Mouse (Mus musculus): Measurements from ENCODE around the gene H2afy.

DNA sequence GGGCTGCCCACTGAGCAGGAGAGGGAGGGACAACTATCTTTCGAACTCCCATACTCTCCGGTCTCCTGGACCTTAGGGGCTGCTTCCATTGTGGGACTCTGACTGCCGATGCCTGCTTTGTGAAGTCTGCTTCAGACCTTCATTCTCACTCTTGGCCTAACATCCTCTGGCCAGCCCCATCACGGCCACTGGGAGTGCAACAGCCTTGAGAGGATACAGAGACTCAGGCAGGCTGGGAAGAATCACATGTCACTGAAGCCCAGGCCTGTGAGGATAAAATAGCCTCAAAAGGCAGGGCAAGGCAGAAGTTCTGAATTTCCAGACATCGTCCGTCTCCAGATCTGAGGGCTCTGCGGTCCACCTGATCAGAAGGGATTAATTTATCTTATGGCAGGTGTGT is 35.9 kb upstream of the H2afy start:
- TF ChIP-seq CTCF (IDR thresholded peaks at IDR 0.05; ENCODE audit: control insufficient read depth, insufficient read depth, insufficient replicate concordance, low read depth, low read length) (no peak), POLR2A (IDR thresholded peaks at IDR 0.05; ENCODE audit: control insufficient read depth, low read depth, low read length) (no peak)
